Mouse (Mus musculus): ENCODE results near the gene Ripply1. TPM values are rescaled to one million over a fixed set of nuclear protein-coding genes. Genes with fewer than 3 reads are reported as not detected.

The Ripply1 gene
- polyA plus RNA-seq (2015; fragmentation: Nextera tagmentation; extraction: Ambion mirVana) = not detected in 2 replicates

DNA sequence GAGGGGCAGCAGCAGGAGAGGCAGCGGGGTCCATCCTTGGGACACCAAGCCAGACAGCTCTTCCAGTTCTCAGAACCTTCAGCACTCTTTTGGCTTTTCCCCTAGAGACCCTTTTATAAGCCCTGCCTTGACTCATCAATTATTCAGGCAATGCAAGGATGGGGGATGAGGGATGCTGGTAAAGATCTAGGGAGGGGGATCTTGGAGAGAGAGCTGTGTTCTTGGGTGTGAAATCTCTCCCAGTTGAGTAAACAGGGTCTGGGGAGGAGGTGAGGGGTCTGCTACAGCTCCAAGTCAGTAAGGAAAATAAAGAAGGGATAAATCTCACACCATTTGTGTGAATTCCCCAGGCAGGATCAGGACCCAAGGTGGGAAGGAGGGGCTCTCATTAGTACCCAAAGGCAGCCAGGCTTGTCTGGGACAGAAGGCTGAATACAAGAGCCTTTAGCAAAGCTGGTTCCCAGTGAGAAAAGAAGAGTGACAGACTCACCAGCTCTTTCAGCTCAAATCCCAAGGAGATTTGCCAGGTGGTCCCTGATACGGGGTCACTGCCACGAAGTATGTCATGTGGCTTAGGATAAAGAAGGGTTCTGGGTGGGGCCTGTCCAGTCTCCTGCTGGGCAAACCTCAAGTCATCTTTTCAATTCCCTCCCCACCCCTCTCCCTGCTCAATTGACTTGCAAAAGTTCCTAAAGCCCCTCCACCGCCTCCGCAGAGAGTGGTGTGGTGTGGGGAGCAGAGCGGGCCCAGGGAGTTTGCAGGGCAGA, at the start of gene Ripply1:
Gene Ripply1, minus strand, starts transcription at position 76 of the 767 bp plus-strand sequence.
- Histone ChIP-seq H3K27ac (no peak within 1 kb of the TSS), H3K36me3 (no peaks in the 10 kb centered on the region), H3K4me2 (no peak within 1 kb of the TSS), H3K27me3 (peaks cover 54% of the 10 kb centered on the region), H3K9ac (no peak within 1 kb of the TSS), H3K4me1 (no peaks in the 10 kb centered on the region), H3K4me3 (no peak within 1 kb of the TSS), H3K9me3 (no peaks in the 10 kb centered on the region)
- WGBS = 45% methylated on average over 6 of the region's 6 CpGs
- ATAC-seq (ENCODE audit: insufficient number of reproducible peaks, insufficient read depth, low FRiP score, low TSS enrichment, low read depth) = no peak

- 89% methylated on average over 6 of the region's 6 CpGs for WGBS
- Histone ChIP-seq H3K9ac (no peak overlapping the region), H3K4me1 (no peaks in the 10 kb centered on the region), H3K9me3 (no peaks in the 10 kb centered on the region), H3K36me3 (no peaks in the 10 kb centered on the region), H3K27me3 (peaks cover 19% of the 10 kb centered on the region; the same call in 1 of the 2 replicates), H3K4me2 (no peak overlapping the region), H3K4me3 (no peak overlapping the region), H3K27ac (no peak overlapping the region)
- ATAC-seq (ENCODE audit: insufficient number of reproducible peaks, insufficient read depth, low FRiP score, low TSS enrichment, low read depth) = no peak
Measured at GRCm38 (mm10) chrX:139828363-139829092, 46.4 kb upstream of the Ripply1 start.

- no peak for ATAC-seq (ENCODE audit: insufficient number of reproducible peaks, insufficient read depth, low FRiP score, low TSS enrichment, low read depth)
- no peak overlapping the region for H3K9ac ChIP-seq
- peaks cover 29% of the 10 kb centered on the region for H3K27me3 ChIP-seq
- H3K36me3 ChIP-seq = no peaks in the 10 kb centered on the region
- WGBS = 76% methylated on average over 4 of the region's 4 CpGs
- H3K9me3 ChIP-seq = no peaks in the 10 kb centered on the region
- H3K27ac ChIP-seq = no peak overlapping the region
- no peaks in the 10 kb centered on the region for H3K4me1 ChIP-seq
- no peak overlapping the region for H3K4me3 ChIP-seq
- no peak overlapping the region for H3K4me2 ChIP-seq
Measured at GRCm38 (mm10) chrX:139826926-139827325, 44.8 kb upstream of the Ripply1 start.

DNA sequence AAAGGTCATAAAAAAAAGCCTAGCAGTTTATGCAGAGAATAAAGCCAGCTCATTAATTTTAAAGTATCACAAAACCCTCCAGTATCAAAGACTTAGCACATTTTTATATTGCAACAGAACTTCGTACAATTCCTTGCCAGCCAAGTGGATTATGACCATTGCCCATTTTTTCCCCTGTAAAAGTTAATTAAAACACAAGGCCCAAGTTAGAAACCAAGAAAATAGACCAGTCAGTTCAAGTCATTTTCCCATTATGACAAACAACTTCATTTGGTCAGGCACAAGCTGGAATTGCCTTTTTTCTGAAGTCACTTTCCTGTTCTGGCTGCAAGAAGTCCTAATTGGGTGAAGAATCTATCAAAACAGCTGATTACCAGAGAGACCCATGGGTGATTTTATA, 43.2 kb upstream of the Ripply1 start:
- Histone ChIP-seq H3K9me3 (no peaks in the 10 kb centered on the region), H3K36me3 (no peaks in the 10 kb centered on the region), H3K27me3 (peaks cover 29% of the 10 kb centered on the region), H3K9ac (no peak overlapping the region), H3K4me2 (no peak overlapping the region), H3K4me1 (no peaks in the 10 kb centered on the region), H3K27ac (no peak overlapping the region), H3K4me3 (no peak overlapping the region)
- WGBS = 80% methylated on average over 1 of the region's 1 CpGs
- ATAC-seq (ENCODE audit: insufficient number of reproducible peaks, insufficient read depth, low FRiP score, low TSS enrichment, low read depth) = no peak

DNA sequence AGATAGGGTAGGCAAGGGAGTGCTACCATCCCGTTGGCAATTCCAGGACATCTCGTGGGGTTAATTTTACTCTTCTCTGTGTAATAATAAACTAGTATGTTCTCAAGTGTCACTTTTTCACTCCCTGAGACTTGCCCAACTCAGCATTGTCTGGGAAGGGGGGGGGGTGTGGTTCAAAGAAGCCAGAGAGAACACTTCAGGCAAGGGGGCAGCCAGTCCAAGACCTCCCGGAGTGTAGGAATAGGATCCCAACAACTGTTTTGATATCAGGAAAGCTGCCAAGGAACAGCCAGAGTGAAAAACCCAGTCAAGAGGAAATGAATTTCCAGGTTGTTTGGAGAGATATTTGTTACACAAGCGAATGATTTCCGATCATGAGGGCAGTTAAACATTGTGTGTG, 33.0 kb upstream of the Ripply1 start:
- Histone ChIP-seq H3K9ac (no peak overlapping the region), H3K4me3 (no peak overlapping the region), H3K4me2 (no peak overlapping the region), H3K27me3 (peaks cover 33% of the 10 kb centered on the region), H3K36me3 (no peaks in the 10 kb centered on the region), H3K9me3 (no peaks in the 10 kb centered on the region), H3K27ac (no peak overlapping the region), H3K4me1 (no peaks in the 10 kb centered on the region)
- WGBS = 79% methylated on average over 5 of the region's 5 CpGs
- ATAC-seq (ENCODE audit: insufficient number of reproducible peaks, insufficient read depth, low FRiP score, low TSS enrichment, low read depth) = no peak

DNA sequence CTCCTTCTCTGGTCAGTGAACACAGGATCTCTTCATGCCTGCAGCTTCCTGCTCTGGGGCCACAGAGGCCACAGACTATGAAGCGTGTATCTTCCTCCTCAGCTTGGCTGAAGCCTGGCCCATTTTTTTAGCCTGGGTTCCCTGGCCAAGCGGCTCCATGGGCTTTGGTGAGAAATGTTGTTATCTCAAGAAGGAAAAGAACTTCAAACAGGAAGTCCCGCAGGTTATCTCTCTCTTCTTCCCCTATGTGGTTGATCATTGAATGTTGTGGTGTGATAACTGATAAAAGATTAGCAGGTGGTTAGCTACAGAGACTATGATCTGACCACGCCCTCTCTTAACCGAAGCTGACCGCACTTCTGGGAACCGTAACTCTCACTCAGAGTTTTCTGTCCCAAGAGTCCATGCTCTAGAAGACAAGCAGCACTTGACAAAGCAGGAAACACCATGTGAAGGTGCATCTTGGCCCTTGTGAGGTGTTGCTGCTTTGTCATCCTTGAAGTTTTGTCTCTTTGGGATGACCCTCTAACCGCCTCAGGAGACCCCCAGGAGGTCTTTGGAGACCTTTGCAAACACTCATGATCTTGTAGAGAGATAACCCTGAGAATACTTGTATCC, 32.0 kb upstream of the Ripply1 start:
- Histone ChIP-seq H3K9ac (no peak overlapping the region), H3K27me3 (peaks cover 33% of the 10 kb centered on the region), H3K4me2 (no peak overlapping the region), H3K4me3 (no peak overlapping the region), H3K9me3 (no peaks in the 10 kb centered on the region), H3K27ac (no peak overlapping the region), H3K36me3 (no peaks in the 10 kb centered on the region), H3K4me1 (no peaks in the 10 kb centered on the region)
- ATAC-seq (ENCODE audit: insufficient number of reproducible peaks, insufficient read depth, low FRiP score, low TSS enrichment, low read depth) = no peak
- 83% methylated on average over 8 of the region's 8 CpGs for WGBS

GRCm38 (mm10) chrX:139813299-139814002, 31.3 kb upstream of the Ripply1 start:
- no peaks in the 10 kb centered on the region for H3K9me3 ChIP-seq
- no peaks in the 10 kb centered on the region for H3K36me3 ChIP-seq
- no peak overlapping the region for H3K4me3 ChIP-seq
- H3K4me1 ChIP-seq = no peaks in the 10 kb centered on the region
- ATAC-seq (ENCODE audit: insufficient number of reproducible peaks, insufficient read depth, low FRiP score, low TSS enrichment, low read depth) = no peak
- peaks cover 38% of the 10 kb centered on the region for H3K27me3 ChIP-seq
- no peak overlapping the region for H3K27ac ChIP-seq
- H3K4me2 ChIP-seq = no peak overlapping the region
- no peak overlapping the region for H3K9ac ChIP-seq
- WGBS = 73% methylated on average over 9 of the region's 9 CpGs

- H3K9me3 ChIP-seq = no peaks in the 10 kb centered on the region
- no peak overlapping the region for H3K9ac ChIP-seq
- 68% methylated on average over 3 of the region's 3 CpGs for WGBS
- H3K27ac ChIP-seq = no peak overlapping the region
- H3K27me3 ChIP-seq = peaks cover 38% of the 10 kb centered on the region
- no peak overlapping the region for H3K4me3 ChIP-seq
- no peaks in the 10 kb centered on the region for H3K4me1 ChIP-seq
- no peak for ATAC-seq (ENCODE audit: insufficient number of reproducible peaks, insufficient read depth, low FRiP score, low TSS enrichment, low read depth)
- H3K4me2 ChIP-seq = no peak overlapping the region
- no peaks in the 10 kb centered on the region for H3K36me3 ChIP-seq
Measured at GRCm38 (mm10) chrX:139812636-139813298, 30.6 kb upstream of the Ripply1 start.

- no peaks in the 10 kb centered on the region for H3K36me3 ChIP-seq
- 91% methylated on average over 10 of the region's 10 CpGs for WGBS
- H3K4me3 ChIP-seq = no peak overlapping the region
- no peak overlapping the region for H3K4me2 ChIP-seq
- H3K4me1 ChIP-seq = no peaks in the 10 kb centered on the region
- H3K9me3 ChIP-seq = no peaks in the 10 kb centered on the region
- ATAC-seq (ENCODE audit: insufficient number of reproducible peaks, insufficient read depth, low FRiP score, low TSS enrichment, low read depth) = no peak
- no peak overlapping the region for H3K27ac ChIP-seq
- H3K27me3 ChIP-seq = peaks cover 36% of the 10 kb centered on the region
- H3K9ac ChIP-seq = no peak overlapping the region
Measured at GRCm38 (mm10) chrX:139808501-139808900, 26.3 kb upstream of the Ripply1 start.

GRCm38 (mm10) chrX:139808085-139808484, 25.9 kb upstream of the Ripply1 start:
- WGBS = 62% methylated on average over 4 of the region's 4 CpGs
- Histone ChIP-seq H3K36me3 (no peaks in the 10 kb centered on the region), H3K4me3 (no peak overlapping the region), H3K4me2 (no peak overlapping the region), H3K9me3 (no peaks in the 10 kb centered on the region), H3K9ac (no peak overlapping the region), H3K27me3 (peaks cover 32% of the 10 kb centered on the region), H3K27ac (no peak overlapping the region), H3K4me1 (no peaks in the 10 kb centered on the region)
- no peak for ATAC-seq (ENCODE audit: insufficient number of reproducible peaks, insufficient read depth, low FRiP score, low TSS enrichment, low read depth)

- no peak for ATAC-seq (ENCODE audit: insufficient number of reproducible peaks, insufficient read depth, low FRiP score, low TSS enrichment, low read depth)
Measured at GRCm38 (mm10) chrX:139807391-139807790, 25.2 kb upstream of the Ripply1 start.

More at GRCm38 (mm10) chrX:139807391-139807790, 25.2 kb upstream of the Ripply1 start:
- Histone ChIP-seq H3K4me3 (no peak overlapping the region), H3K36me3 (no peaks in the 10 kb centered on the region), H3K9ac (no peak overlapping the region), H3K27me3 (peaks cover 31% of the 10 kb centered on the region), H3K4me1 (no peaks in the 10 kb centered on the region), H3K27ac (no peak overlapping the region), H3K9me3 (no peaks in the 10 kb centered on the region), H3K4me2 (no peak overlapping the region)
- WGBS = 47% methylated on average over 2 of the region's 2 CpGs

All from embryonic facial prominence, embryonic 13.5 days (tissue).